Mouse (Mus musculus): ENCODE data around the gene Zfp740.
"Not testable (repeated sequence)": the region's sequence is repeated elsewhere in the genome, so short reads cannot be mapped to it uniquely, and the experiment has no call there.

Zfp740 gene

GRCm38 (mm10) chr15:102202971-102203834, at the start of gene Zfp740:
Gene Zfp740 (plus strand): TSS chr15:102203249.
- DNase-seq, result peak; percentile 96 to 99

DNA sequence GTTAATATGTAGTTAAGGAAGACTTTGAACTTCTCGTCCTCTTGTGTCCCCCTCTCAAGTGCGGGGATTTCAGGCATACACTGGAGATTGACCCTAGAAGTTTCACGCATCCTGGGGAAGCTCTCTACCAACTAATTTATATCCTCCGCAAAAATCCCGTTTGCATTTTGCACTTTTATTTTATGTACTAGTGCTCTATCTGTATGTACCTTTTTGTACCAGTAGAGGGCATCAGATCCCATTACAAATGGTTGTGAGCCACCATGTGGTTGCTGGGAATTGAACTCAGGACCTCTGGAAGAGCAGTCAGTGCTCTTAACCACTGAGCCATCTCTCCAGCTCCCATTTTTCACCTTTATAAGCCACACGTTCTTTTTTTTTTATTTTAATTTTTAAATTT, 48.0 kb upstream of the Zfp740 start:
- DNase-seq, result not testable (repeated sequence)

GRCm38 (mm10) chr15:102156836-102157235, 46.2 kb upstream of the Zfp740 start:
- DNase-seq, result no peak

GRCm38 (mm10) chr15:102160415-102161060, 42.5 kb upstream of the Zfp740 start:
- DNase-seq, result peak in 1 of 2 experiments; percentile 23

DNA sequence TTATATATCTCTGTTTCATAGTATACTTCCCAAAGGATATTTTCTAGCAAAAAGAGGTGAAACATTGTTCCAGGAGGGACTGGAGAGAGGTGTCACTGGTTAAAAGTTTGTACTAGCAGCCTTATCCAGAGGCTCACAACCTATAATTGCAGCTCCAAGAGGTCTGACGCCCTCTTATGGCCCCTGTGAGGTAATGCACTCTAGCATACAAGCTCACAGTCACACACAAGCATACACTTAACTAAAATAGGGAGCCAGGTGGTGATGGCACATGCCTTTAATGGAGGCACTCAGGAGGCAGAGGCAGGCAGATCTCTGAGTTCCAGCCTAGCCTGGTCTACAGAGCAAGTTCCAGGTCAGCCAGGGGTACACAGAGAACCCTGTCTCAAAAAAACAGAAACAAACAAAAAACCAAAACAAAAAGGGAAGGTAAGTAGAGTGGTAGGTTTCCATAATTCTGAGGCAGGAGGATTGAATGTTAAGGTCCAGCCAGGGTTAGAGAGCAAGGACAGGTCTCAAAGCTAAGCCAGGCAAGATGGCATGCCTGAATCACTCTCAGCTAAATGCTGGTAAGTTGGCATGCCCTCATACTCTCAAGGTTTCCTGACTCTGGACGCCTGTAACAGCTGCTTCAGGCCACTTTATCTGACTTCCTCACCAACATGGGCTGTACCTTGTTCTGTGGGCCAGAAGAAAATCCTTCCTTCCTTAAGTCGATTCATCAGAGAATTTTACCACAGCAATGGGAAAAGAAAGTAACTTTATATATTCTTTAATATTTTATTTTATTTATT, 39.0 kb upstream of the Zfp740 start:
- DNase-seq, result no peak

DNA sequence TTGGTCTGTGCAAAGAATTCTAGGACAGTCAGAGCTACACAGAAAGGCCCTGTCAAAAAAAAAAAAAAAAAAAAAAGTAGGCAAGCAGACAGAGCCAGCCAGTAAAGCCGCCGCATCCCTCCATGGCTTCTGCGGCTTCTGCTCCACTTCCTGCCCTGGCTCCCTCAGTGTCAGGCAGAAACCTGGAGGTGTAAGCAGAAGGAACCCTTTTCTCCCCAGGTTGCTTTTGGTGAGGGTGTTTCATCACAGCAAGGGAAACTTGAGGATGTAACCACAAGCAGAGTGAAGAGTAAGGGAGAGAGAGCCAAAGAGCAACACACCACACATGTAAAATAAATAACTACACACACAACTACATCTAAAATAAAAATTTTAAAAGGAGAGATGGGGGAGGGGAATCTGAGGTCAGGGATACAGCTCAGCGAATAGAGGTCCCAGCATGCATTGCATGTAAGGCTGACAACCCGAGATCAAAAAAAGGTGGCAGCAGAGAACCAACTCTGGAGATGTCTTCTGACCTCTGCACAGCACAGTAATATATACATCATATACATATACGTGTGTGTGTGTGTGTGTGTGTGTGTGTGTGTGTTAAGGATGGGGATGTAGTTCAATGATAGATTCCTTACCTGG, 37.5 kb upstream of the Zfp740 start:
- peak; percentile 45 to 59 for DNase-seq

GRCm38 (mm10) chr15:102167620-102168021, 35.4 kb upstream of the Zfp740 start:
- no peak for DNase-seq

DNA sequence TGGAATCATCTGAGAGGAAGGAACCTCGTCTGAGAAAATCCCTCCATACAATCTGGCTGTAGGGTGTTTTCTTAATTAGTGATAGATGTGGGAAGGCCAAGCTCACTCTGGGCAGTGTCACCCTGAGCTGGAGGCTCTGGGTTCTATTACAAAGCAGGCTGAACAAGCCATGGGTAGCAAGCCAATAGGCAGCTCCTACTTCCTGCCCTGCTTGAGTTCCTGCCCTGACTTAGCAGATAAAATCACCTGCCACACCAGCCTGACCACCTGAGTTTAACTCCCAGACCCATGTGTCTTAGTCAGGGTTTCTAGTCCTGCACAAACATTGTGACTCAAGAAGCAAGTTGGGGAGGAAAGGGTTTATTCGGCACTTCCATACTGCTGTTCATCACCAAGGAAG, 34.0 kb upstream of the Zfp740 start:
- DNase-seq, result no peak

DNA sequence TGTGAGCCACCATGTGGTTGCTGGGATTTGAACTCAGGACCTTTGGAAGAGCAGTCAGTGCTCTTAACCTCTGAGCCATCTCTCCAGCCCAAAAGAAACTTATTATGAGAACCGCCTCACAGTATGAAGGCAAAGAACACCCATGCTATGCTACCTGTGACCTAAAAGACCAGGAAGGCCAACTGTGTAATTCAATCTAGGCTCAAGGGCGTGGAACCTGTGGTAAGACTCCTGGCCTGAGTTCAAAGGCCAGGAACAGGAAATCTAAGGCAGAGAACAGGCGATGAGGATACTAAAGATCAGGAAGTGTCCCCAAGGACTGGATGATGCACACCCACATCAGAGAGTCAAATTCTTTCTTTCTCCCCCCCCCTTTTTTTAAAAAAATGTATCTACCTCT, 29.5 kb upstream of the Zfp740 start:
- no peak for DNase-seq

DNA sequence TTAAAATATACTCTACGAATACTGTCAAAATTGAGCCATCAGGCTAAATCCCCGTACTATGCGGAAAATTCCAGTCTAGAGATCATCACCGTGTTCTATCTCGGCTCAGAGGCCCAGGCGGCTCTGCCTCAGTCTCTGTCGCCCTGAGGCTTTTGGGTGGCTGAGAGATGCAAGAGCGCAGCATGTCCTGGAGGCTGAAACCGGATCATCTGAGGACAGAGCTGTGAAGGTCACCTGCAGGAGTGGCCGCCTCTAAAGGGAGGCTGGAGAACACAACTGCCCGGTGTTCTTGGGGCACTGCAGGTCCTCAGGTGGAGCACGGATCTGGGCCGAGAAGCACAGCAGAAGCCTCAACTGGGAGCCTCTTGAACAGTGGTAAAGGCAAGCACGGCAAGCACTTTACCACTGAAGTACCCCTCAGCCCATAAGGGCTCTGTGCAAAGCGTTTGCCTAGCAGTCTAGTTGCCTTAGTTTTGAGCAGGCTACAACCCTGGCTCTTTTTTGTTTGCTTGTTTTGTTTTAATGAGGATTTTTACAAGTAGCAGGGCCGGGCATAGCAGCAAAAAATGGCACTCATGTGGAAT, 27.2 kb upstream of the Zfp740 start:
- DNase-seq, result no peak

DNA sequence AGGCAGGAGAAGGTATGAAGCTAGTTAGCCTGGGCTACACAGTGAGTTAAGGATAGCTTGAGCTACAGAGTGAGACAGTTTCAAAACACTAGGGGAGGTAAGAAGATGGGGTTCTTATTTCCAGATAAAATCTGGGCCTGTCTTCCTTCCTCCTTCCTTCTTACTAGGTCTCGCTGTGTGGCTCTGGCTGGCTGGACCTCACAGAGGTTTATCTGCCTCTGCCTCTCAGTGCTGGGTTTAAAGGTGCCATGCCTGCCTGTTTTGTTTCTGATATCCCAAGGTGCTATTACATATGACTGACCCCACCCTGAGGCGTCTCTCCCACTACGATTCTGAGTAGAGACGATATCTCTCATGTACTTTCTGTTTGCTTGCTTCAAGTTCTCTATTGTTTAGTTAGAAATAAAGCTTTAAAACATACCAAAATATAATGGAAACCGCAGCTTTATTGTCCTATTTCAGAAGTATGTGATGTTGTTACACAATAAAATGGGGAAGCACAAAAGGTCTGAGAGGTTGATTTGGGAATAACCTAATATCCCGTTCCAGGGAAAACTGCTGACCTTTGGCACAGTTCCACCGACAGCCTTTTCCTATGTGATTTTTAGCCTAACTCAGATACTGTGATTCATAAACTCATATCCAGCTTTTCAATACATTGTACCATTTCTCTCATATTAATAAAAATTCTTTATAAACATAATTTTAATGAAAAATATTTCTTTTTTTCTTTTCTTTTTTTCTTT, 26.3 kb upstream of the Zfp740 start:
- no peak for DNase-seq

DNA sequence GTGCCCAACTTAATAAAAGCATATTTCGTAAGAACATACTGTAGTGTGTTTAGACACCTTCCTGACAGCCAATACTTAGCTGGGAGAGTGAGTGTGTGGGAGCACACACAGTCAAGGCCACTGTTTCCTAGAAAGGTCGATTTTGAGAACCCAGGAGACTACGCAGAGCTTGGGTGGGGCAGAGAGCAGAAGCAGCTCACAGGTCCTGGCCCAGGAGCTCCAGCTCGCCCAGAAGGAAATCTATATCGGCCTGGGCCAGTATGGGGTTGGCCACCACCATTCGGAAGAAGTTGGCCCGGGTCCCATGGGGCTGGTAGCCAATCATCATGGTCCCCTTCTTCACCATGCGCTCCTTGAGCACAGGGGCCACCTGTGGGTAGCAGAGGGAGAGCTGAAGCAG, 25.6 kb upstream of the Zfp740 start:
- no peak for DNase-seq

- peak; percentile 80 to 85 for DNase-seq
These were observed 24.8 kb upstream of the Zfp740 start for GRCm38 (mm10) chr15:102178279-102178678.

DNA sequence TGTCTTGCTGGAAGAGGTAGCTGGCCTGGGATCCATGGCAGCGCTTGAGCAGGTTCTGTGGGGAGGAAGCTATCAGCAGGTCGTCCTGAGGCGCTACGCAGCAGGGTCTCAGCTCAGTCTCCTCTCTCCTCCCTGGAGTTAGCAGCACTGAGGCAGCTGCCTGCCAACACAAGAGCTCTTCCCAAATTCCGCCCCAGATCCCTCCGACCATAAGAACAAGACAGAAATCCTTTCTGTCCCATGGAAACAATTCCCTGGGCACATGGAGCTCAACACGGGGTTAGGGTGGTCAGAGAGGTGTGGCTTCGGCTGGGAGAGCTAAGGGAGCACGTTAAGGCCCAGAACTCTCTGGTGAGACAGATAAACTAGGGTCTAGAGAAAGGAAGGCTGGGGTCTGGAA, 23.9 kb upstream of the Zfp740 start:
- DNase-seq, result no peak

GRCm38 (mm10) chr15:102179924-102180323, 23.1 kb upstream of the Zfp740 start:
- no peak for DNase-seq

DNA sequence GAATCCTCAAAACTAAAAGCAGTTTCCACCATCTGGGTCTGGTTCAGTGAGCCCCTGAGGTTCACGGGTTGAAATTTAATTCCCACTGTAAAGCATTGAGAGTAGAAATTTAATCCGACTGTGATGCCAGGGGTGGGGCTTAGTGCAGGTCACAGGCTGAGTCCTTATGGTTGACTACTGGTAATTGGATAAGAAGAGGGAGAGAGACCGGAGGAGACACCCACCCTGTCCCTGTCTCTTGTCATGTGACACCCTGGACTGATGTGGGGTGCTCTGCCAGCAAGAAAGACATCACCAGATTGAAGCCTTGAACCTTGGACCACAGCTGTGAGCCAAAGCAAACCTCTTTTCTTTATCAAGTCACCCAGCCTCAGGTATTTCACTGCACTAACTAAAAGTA, 20.0 kb upstream of the Zfp740 start:
- DNase-seq, result no peak

DNA sequence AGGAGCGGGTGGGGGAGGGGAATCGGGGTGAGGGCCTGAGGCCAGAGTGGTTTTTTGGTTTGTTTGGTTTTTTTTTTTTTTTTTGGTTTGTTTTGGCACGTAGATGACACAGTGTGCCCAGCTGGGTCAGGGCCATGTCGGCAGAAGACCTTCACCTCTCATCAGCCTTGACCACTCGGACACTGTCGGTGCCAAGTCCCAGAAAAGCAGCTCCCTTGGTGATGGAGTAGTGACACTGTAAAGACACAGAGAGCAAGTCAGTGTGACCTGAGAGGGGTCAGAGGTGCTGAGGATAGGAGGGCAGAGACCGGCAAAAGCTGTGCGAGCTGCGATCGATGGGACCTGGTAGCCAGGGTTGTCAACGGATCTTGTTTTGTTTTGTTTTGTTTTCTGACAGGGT, 16.8 kb upstream of the Zfp740 start:
- no peak for DNase-seq

- no peak for DNase-seq
These were observed 15.0 kb upstream of the Zfp740 start for GRCm38 (mm10) chr15:102188096-102188495.

GRCm38 (mm10) chr15:102188883-102189282, 14.2 kb upstream of the Zfp740 start:
- DNase-seq, result no peak

GRCm38 (mm10) chr15:102191699-102192098, 11.3 kb upstream of the Zfp740 start:
- no peak for DNase-seq

DNA sequence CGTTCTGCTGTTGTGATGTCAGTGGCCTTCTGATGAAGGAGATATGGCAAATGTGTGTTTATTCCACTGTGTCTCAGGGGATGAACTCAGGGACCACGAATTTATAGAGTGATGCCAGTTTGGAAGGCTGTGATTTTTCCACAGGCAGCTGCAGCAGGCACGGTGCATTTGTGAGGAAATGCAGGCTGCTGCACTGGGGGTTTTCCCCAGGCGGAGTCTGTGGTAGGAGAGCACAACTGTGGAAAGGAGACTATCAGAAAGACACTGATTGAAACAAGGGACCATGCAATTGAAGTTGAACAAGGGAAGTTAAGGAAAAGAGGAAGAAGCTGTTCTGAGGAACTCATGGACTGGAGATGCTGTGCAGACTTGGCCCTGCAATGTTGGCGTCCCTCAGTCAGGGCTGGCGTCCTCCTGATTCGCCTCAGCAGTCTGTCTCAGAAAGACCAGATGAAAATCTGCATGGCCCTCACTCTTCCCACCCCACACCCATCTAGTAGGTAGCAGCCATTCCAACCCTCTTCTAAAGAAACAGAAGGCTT, 10.7 kb upstream of the Zfp740 start:
- DNase-seq, result no peak

All from thymus, postnatal 36 days (tissue).